Mouse (Mus musculus): ENCODE measurements at regions not wholly inside any gene's neighbourhood (a gene's known extent, or its start where the extent isn't known, plus 50 kb on each side); places are given as distances from the start of the nearest gene placed in this dataset.
"Not testable (repeated sequence)": the region's sequence is repeated elsewhere in the genome, so short reads cannot be mapped to it uniquely, and the experiment has no call there.

- DNase-seq = not testable (repeated sequence)
Observed at GRCm38 (mm10) chr13:50906431-50906830, 194.2 kb upstream of the Spin1 start.

- no peak for DNase-seq
Observed at GRCm38 (mm10) chr13:50906910-50907309, 193.8 kb upstream of the Spin1 start.

- peak; percentile 13 for DNase-seq
Observed at GRCm38 (mm10) chr13:50912776-50913175, 187.9 kb upstream of the Spin1 start.

GRCm38 (mm10) chr13:50934017-50934416 is 166.7 kb upstream of the Spin1 start:
- not testable (repeated sequence) for DNase-seq

GRCm38 (mm10) chr13:50942561-50942960 is 158.1 kb upstream of the Spin1 start:
- DNase-seq = peak; percentile 35

GRCm38 (mm10) chr13:50949545-50950226 is 151.0 kb upstream of the Spin1 start:
- peak; percentile 75 for DNase-seq

GRCm38 (mm10) chr13:50954671-50955070 is 146.0 kb upstream of the Spin1 start:
- DNase-seq = no peak

- DNase-seq = peak; percentile 82
Observed at GRCm38 (mm10) chr13:50958051-50958883, 142.4 kb upstream of the Spin1 start.

GRCm38 (mm10) chr13:50960909-50961308 is 139.8 kb upstream of the Spin1 start:
- DNase-seq = no peak

GRCm38 (mm10) chr13:50964070-50964469 is 136.6 kb upstream of the Spin1 start:
- no peak for DNase-seq

GRCm38 (mm10) chr13:50965041-50965440 is 135.6 kb upstream of the Spin1 start:
- not testable (repeated sequence) for DNase-seq

GRCm38 (mm10) chr13:50965678-50966077 is 135.0 kb upstream of the Spin1 start:
- no peak for DNase-seq

- DNase-seq = no peak
Observed at GRCm38 (mm10) chr13:50966826-50967225, 133.9 kb upstream of the Spin1 start.

GRCm38 (mm10) chr13:50973379-50973778 is 127.3 kb upstream of the Spin1 start:
- no peak for DNase-seq

- peak; percentile 53 for DNase-seq
Observed at GRCm38 (mm10) chr13:50975306-50975920, 125.3 kb upstream of the Spin1 start.

- no peak for DNase-seq
Observed at GRCm38 (mm10) chr13:50982005-50982404, 118.7 kb upstream of the Spin1 start.

GRCm38 (mm10) chr13:50982990-50983389 is 117.7 kb upstream of the Spin1 start:
- no peak for DNase-seq

- no peak for DNase-seq
Observed at GRCm38 (mm10) chr13:50991726-50992432, 108.8 kb upstream of the Spin1 start.

GRCm38 (mm10) chr13:50999738-51000137 is 100.9 kb upstream of the Spin1 start:
- no peak for DNase-seq

- no peak for DNase-seq
Observed at GRCm38 (mm10) chr13:51004827-51005226, 95.9 kb upstream of the Spin1 start.

- no peak for DNase-seq
Observed at GRCm38 (mm10) chr13:51010736-51011135, 89.9 kb upstream of the Spin1 start.

- DNase-seq = peak; percentile 52
Observed at GRCm38 (mm10) chr13:51016209-51016608, 84.5 kb upstream of the Spin1 start.
